Mouse (Mus musculus) heart, adult 2 months (tissue): ENCODE measurements around the gene Cubn.

Experiments used
- CTCF ChIP-seq: fragments of 200-600 bp; IDR thresholded peaks from 2 replicates; pipeline ENCODE4 v1.8.1; 2022; ENCODE audit warnings: antibody characterized with exemption, mild to moderate bottlenecking, moderate library complexity
- EP300 ChIP-seq: fragments of 200-500 bp; IDR thresholded peaks from 2 replicates; pipeline ENCODE4 v1.6.1; 2011; ENCODE audit warnings: low read depth, low read length, control low read depth; ENCODE audit not compliant: insufficient read depth
- POLR2A ChIP-seq: fragments of 200-500 bp; IDR thresholded peaks from 2 replicates; pipeline ENCODE4 v1.6.1; 2011; ENCODE audit warnings: mild to moderate bottlenecking, low read depth, low read length, control low read depth; ENCODE audit not compliant: insufficient read depth

GRCm38 (mm10) chr2:13445156-13445555 lies 46.5 kb downstream of the Cubn start:
- TF ChIP-seq CTCF (no peak), POLR2A (no peak), EP300 (no peak)
